Mouse (Mus musculus) NIH3T3 (cell line): ENCODE results near the gene Zfp277.

ENCODE experiments used
- DNase-seq: peaks from one replicate; pipeline ENCODE4 v3.0.0-alpha.2; 2012; ENCODE audit warnings: low read depth

Gene Zfp277

GRCm38 (mm10) chr12:40438049-40438448, 7.7 kb downstream of the Zfp277 start:
- no peak for DNase-seq

- peak; percentile 77 for DNase-seq
Observed at GRCm38 (mm10) chr12:40434101-40434500, 11.6 kb downstream of the Zfp277 start.

- DNase-seq: peak; percentile 9
Observed at GRCm38 (mm10) chr12:40431075-40431474, 14.6 kb downstream of the Zfp277 start.

- peak; percentile 72 for DNase-seq
Observed at GRCm38 (mm10) chr12:40429976-40430375, 15.7 kb downstream of the Zfp277 start.

- no peak for DNase-seq
Observed at GRCm38 (mm10) chr12:40427606-40428005, 18.1 kb downstream of the Zfp277 start.

GRCm38 (mm10) chr12:40424991-40425390, 20.7 kb downstream of the Zfp277 start:
- DNase-seq: no peak

- no peak for DNase-seq
Observed at GRCm38 (mm10) chr12:40417257-40417656, 28.4 kb downstream of the Zfp277 start.

- no peak for DNase-seq
Observed at GRCm38 (mm10) chr12:40415312-40415925, 30.3 kb downstream of the Zfp277 start.

- no peak for DNase-seq
Observed at GRCm38 (mm10) chr12:40414682-40415311, 30.9 kb downstream of the Zfp277 start.

GRCm38 (mm10) chr12:40399812-40400211, 45.9 kb downstream of the Zfp277 start:
- no peak for DNase-seq

- DNase-seq: no peak
Observed at GRCm38 (mm10) chr12:40399386-40399785, 46.3 kb downstream of the Zfp277 start.

- DNase-seq: no peak
Observed at GRCm38 (mm10) chr12:40398916-40399315, 46.8 kb downstream of the Zfp277 start.

GRCm38 (mm10) chr12:40392869-40393268, 52.8 kb downstream of the Zfp277 start:
- DNase-seq: no peak

GRCm38 (mm10) chr12:40391262-40391661, 54.4 kb downstream of the Zfp277 start:
- DNase-seq: no peak

GRCm38 (mm10) chr12:40387786-40388185, 57.9 kb downstream of the Zfp277 start:
- DNase-seq: no peak

GRCm38 (mm10) chr12:40385301-40385700, 60.4 kb downstream of the Zfp277 start:
- DNase-seq: peak; percentile 33

- DNase-seq: peak; percentile 52
Observed at GRCm38 (mm10) chr12:40383718-40384117, 62.0 kb downstream of the Zfp277 start.

- DNase-seq: no peak
Observed at GRCm38 (mm10) chr12:40382539-40382938, 63.2 kb downstream of the Zfp277 start.

- DNase-seq: no peak
Observed at GRCm38 (mm10) chr12:40381824-40382223, 63.9 kb downstream of the Zfp277 start.

- DNase-seq: no peak
Observed at GRCm38 (mm10) chr12:40381173-40381801, 64.4 kb downstream of the Zfp277 start.

- no peak for DNase-seq
Observed at GRCm38 (mm10) chr12:40379538-40379923, 66.2 kb downstream of the Zfp277 start.

GRCm38 (mm10) chr12:40378621-40379537, 66.8 kb downstream of the Zfp277 start:
- DNase-seq: no peak
